Mouse (Mus musculus) brain, embryonic 14.5 days (tissue): Measurements from ENCODE around the gene Slc34a2.

Source experiments
- CTCF ChIP-seq: fragments of 200-500 bp; IDR thresholded peaks from 2 replicates; pipeline ENCODE4 v1.5.1; 2012; ENCODE audit warnings: inconsistent platforms, mild to moderate bottlenecking, moderate library complexity, borderline replicate concordance; ENCODE audit not compliant: insufficient read depth, insufficient read length; ENCODE audit errors: extremely low read depth
- POLR2A ChIP-seq: fragments of 200-500 bp; IDR thresholded peaks from 2 replicates; pipeline ENCODE4 v1.6.1; 2012; ENCODE audit warnings: mild to moderate bottlenecking, inconsistent platforms, borderline replicate concordance; ENCODE audit not compliant: poor library complexity, insufficient read depth, insufficient read length, severe bottlenecking; ENCODE audit errors: extremely low read depth

DNA sequence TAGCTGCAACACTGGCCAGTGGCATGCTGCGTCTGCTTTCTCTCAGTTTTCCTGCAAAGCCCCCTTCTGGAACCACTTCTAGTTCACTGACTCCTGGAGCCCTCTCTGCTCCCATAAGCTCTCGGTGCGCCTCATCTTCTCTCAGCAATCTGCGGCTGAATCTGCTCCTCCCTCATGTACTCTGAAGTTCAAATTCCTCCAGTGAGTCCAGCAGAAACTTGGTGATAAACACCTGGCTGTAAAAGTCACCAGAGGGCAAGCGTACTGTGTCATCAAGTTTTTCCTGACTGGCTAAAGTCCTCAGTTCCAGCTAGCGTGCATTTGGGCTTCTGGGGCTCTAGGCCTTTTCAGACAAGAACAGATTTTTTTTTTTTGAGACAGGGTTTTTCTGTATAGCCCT is 36.7 kb downstream of the Slc34a2 start:
- TF ChIP-seq POLR2A: no peak
- TF ChIP-seq CTCF: no peak
